Mouse (Mus musculus): Measurements from ENCODE around the gene Wee2.
A peak's percentile ranks its signal among the peaks of the same experiment; 100 is the strongest.

Wee2 gene

DNA sequence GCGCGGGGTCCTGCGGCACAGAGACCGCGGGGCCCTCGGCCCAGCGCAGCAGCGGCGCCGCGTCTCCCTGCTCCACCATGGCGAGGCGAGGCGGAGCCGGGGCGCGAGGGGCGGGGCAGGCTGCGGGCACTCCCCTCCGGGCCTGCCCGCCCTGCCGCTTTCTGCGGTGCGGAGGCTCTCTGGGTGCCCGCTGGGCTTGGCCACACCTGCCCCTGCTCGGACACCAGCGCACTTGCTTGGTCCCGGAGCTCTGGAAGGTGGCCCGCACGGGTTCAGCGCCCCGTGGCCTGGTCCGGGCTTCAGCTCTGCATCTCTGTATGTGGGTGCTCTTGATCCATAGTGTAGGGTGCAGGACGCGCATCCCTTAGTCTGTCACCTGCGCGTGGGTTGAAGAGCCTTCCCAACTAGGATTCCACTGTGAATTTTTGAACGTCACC lies 2.8 kb upstream of the Wee2 start, which contains the start of gene E330009J07Rik:
Gene E330009J07Rik (minus strand): TSS at position 89 of the 437 bp plus-strand sequence.
- peak; percentile 95 for DNase-seq

DNA sequence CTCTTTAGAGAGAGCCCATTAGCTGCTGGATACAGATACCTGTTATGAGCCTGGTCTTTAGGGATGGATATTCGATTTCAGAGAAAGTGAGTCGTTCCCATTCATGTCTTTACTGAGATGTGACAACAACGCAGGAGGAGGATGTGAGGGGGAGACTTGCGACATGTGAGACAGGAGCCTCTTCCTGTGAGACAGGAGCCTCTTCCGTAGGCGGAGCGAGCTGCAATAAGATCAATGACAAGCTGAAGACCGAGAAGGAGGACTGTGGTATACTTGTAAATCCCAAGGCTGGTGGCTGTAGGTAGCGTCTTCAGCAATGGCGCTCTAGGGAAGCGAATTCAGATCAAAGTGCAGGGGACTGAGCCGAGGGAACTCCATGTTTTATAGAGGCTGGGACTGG lies 843 bp downstream of the Wee2 start:
- no peak for DNase-seq

DNA sequence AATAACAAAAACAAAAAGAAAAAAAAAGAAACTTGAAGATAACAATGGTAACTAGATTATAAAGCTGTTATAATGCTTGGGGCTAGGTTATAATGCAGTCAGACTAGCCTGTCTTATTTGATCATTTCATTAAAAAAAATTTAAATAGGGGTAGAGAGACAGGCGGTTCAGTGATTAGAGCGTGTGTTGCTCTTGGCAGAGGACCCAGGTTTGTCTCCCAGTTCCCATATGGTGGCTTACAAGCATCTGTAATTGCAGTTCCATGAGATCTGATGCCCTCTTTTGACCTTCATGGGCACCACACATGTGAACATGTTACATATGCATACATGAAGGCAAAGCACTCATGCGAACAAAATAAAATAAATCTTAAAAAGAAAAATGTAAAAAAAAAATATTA lies 2.4 kb downstream of the Wee2 start:
- DNase-seq, result no peak

DNA sequence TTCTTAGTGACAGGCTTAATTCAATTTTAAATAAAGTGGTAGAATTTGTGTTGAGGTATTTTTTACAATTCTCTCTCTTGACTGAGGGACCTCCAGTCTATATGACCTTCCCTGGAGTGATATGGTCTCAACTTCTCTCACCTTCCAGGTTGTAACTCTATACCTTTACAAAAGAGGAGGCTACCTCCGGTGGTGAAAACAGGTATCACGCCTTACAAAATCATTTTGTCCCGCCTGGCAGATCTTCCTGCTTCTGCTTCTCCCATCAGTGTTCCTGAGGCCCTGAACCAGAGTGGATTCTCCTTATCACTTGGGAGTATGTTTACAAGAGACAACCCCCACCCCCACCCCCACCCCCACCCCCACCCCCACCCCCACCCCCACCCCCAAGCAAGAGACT lies 2.9 kb downstream of the Wee2 start:
- DNase-seq, result no peak

DNA sequence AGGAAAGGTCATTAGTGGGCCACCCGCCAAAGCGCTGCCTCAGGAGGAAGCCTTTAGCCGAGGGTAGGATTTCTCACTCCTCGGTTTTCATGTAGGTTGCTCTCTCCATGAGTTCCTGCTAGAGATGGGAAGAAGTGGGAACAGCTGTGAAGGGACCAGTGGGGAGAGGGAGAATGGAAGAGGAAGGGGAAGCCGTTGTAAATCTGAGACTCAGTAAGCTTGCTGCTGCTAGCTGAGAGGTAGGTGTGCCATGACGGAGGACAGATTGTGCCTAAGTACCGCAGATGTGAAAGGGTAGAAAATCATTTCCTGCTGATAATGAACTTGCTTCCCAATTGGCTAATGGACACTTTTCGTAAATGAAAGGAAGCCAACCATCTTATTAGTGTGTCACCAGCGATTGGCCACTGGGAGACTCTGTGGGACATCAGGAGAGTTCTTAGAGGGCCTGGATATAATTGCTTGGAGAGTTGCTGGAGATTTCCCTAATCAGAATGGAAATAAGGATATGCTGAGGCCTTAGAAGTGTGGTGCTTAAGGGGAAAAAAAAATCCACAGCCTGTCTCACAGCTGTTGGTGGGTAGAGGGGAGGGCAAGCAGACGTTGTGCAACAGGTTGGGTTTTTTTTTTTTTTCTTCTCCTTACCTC lies 4.5 kb downstream of the Wee2 start:
- no peak for DNase-seq

DNA sequence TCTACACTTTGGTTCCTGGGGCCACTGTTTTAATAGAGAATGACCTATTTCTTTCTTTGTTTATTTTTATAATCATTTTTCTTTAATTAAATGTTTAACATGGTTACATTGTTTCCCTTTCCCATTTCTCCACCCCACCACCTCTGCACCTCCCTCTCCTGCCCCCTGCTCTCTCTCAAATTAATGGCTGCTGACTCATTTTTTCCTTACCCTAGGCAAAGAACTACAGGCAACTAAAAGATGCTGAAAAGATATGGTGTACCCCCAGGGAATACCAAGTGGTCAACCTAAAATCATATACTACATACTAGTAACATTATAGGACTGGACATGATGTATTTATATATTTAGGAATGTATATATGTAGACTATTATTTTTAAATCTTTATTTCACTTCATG lies 9.7 kb downstream of the Wee2 start:
- DNase-seq, result no peak

DNA sequence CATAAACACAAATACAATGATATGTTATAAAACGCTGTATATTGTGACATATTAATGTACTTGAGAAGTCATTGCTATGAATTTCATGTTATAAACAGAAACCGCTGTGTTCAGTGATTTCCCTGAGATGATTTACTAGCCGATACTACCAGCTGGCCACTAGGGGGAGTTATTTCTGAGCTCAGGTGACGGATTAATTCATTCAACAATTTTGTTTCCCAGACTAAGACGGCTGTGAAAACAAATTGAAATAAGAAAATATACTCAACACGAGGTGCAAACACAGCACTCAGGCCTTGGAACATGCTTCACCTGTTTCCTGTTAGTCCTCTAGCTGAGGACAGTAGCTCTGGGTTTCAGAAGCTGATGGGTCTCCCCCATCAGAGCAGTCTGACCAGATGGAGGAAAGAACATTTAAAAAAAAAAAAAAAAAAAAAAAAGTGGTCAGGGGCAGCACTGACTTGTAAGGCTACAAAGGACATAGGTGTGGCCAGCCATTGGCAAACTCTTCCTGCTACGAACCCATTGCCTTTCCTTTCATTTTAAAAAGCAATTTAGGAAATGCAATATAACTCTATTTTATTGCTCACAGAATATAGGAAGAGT lies 15.7 kb downstream of the Wee2 start:
- no peak for DNase-seq

DNA sequence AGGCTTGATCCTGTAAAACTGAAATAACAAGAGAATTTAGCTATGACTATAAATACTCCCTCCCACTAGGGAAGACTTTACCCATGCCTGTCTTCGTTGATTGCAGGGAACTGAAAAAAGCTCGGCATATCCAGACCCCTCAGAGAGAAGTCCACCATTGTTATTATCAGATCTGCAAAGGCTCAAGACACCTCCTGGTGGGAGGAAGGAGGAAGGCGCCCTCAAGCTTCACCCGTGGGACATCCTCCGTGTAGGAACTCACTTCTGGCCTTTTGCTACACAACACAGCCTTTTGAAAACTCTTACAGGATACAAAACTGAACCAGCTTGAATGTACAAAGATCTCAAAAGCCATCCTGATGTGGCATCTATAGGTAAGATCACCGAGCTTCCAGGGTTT lies 26.8 kb downstream of the Wee2 start:
- DNase-seq, result no peak

DNA sequence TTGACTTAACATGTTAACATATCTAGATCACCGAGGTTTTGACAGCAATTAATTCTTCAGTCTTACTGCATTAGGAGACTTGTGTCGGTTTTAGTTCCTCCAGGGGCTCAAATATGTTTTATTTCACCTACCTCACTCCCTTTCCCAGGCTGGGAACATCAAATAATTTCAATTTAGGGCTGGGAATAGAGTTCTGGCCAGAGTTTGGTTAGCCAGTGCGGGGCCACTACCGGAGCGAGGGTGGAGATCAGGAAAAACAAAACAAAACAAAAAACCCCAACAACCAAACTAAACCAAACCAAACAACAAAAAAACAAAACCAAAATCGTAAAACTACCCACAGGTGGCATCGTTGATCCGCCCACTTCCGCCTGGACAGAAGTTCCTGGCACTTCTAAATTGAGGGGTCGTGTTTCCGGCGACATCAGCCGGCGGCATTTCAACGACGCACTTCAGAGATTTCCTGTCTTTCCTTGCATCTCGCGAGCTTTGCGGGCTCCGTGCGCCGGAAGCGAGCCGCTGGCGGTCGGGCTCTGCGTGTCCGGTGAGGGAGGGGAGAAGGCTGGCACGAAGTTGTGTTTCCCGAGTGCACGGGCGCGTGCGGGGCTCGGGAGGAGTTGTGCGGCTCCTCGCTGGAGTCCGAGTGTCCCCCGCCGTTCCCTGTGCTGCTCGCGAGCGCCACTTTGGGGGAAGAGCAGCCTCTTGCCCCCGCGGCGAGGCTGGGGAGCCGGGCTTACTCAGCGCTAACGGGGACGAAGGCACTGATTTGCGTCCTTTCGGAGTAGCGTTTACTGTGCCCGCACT lies 32.2 kb downstream of the Wee2 start, which contains the start of gene Ssbp1:
Gene Ssbp1 (plus strand): TSS at position 437 of the 804 bp plus-strand sequence.
- peak; percentile 90 to 91 for DNase-seq

DNA sequence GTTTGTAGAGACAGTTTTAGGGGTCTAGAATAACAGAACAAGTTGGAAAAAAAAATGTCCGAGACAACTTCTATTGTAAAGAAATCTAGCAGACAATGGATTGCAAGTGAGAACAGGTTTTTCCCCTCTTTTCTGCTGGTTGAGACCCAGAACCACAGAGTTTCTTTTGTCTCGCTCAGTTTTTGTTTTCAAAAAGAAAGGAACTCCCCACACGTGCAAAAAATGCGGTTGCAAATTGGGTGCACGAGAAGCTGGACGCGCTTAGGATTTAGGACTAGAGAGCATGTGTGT lies 32.8 kb downstream of the Wee2 start:
- no peak for DNase-seq

DNA sequence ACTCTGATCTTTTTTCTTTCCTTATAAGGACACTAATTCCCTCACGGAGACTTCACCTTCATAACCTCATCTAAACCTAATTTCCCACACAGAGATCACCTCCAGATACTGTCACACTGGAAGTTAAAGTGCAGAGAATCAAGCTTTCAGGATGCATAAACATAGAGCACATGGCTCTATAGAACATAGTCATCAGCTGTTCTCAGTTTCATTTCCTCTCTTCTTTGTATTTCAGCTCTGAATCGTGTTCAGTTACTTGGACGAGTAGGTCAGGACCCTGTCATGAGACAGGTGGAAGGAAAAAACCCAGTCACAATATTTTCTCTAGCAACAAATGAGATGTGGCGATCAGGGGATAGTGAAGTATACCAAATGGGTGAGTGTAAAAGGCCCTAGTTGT lies 37.2 kb downstream of the Wee2 start:
- no peak for DNase-seq

DNA sequence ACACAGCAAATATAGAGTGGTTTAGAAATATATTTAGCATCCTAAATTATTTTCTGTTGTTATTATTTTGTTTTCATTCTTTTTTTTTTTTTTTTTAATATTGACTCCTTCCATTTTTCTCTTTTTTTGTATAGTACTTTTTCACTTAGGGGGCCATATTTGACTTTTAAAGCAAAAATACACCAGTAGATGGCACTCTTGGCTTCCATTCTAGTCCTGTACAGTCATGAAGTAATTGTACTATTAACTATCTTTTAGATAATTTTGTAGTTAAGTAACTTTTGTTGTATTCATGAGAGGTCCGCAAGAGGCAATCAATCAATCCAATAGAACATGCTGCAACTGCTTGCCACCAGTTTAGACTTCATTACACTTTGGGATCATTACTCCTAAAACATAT lies 40.8 kb downstream of the Wee2 start:
- DNase-seq, result no peak

DNA sequence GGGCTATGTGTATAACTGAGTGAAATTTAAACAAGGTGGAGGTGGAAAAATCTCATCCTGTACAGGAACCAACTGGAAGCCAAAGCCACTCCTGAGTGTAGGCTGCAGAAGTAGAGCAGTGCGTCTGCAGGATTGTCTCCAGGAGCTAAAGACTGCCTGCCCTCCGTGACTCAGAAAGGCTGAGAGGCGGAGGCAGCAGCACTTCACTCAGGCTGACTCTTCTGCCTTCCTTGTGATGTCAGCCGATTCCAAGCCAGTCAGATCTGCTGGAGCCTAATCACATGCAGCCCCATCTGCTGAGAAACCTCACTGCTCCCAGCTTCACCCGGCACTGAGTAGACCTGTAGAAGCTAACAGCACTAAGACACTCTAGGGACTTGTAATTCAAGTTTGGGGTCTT lies 43.4 kb downstream of the Wee2 start:
- no peak for DNase-seq

DNA sequence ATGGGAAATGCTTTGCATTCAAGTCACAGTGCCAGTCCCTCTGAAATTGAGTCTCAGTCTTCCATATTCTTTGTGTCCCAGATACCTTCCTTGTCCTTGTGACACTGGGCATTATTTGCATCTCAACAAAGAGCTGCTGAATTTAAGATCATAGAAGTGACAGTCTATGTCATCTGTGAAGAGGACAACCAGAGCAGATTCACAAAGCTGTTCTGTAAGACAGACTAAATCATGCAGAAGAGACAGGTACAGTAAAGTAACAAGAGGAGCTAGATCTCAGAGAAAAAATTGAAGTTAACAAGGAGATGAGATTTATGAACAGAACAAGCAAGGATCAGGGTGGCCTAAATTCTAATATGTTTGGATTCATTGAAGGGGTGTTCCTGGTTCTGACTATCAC lies 52.0 kb downstream of the Wee2 start, which contains the start of gene Tas2r137:
Gene Tas2r137 (plus strand): TSS at position 301 of the 400 bp plus-strand sequence.
- no peak for DNase-seq

DNA sequence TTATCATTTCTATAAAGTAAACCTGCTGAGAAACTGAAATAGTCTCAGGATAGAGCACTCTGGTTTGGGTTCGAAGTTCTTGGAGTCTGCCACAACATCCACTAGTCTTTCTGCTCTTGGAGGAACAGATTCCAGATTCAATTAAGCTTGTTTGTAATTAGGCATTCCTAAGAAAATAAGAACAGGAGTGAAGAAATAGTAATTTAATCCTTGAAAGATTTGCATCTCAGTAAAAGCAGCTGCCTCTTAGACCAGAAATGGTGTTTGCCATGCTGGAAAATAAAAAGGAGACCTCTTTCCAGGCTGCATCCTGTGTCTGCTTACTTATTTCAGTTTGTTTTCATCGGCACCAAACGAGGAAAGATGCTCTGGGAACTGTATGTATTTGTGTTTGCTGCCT lies 54.3 kb downstream of the Wee2 start, which contains the start of gene Tas2r108:
Gene Tas2r108 (plus strand): TSS at position 301 of the 400 bp plus-strand sequence.
- no peak for DNase-seq

Data from cerebellum, adult 18-20 months (tissue).